Mouse (Mus musculus) liver, embryonic 12.5 days (tissue): ENCODE measurements around the gene Inip. TPM values are rescaled to one million over a fixed set of nuclear protein-coding genes. Genes with fewer than 3 reads are reported as not detected.

Experiments
- ATAC-seq: fragments of 200-750 bp; cut with Nextera tagmentation; 2 replicates; pipeline ENCODE4 v1.8.0; 2017; ENCODE audit warnings: moderate number of reproducible peaks, mild to moderate bottlenecking, moderate library complexity
- H3K27ac ChIP-seq: fragments of 300-500 bp; sonication (generic); 2 replicates; pipeline ENCODE4 v1.5.1; 2016; ENCODE audit warnings: mild to moderate bottlenecking
- H3K27me3 ChIP-seq: fragments of 300-500 bp; sonication (generic); replicated peaks from 2 replicates; pipeline ENCODE4 v1.6.1; 2016; ENCODE audit warnings: mild to moderate bottlenecking, moderate library complexity
- H3K36me3 ChIP-seq: fragments of 300-500 bp; sonication (generic); 2 replicates; pipeline ENCODE4 v1.6.1; 2016; ENCODE audit warnings: mild to moderate bottlenecking, moderate library complexity
- H3K4me1 ChIP-seq: fragments of 300-500 bp; sonication (generic); 2 replicates; pipeline ENCODE4 v1.6.1; 2016
- H3K4me2 ChIP-seq: fragments of 300-500 bp; sonication (generic); 2 replicates; pipeline ENCODE4 v1.6.1; 2016; ENCODE audit warnings: mild to moderate bottlenecking, moderate library complexity
- H3K4me3 ChIP-seq: fragments of 300-500 bp; sonication (generic); 2 replicates; pipeline ENCODE4 v1.5.1; 2016; ENCODE audit warnings: mild to moderate bottlenecking, moderate library complexity
- H3K9ac ChIP-seq: fragments of 300-500 bp; sonication (generic); 2 replicates; pipeline ENCODE4 v1.6.1; 2016; ENCODE audit warnings: mild to moderate bottlenecking, moderate library complexity
- H3K9me3 ChIP-seq: fragments of 300-500 bp; sonication (generic); replicated peaks from 2 replicates; pipeline ENCODE4 v1.6.1; 2016; ENCODE audit warnings: mild to moderate bottlenecking, moderate library complexity
- WGBS: fragments of 180-500 bp; shearing (Covaris S2); methylation state at CpG from one replicate; pipeline ENCODE4 v1.1.7; 2016; ENCODE audit not compliant: insufficient replicate concordance; 5-methylcytosine and 5-hydroxymethylcytosine counted together
- polyA plus RNA-seq: library from polyadenylated mRNA; unstranded; fragments of >200 nt; fragmentation: Nextera tagmentation; extraction: Ambion mirVana; gene quantifications from 2 replicates; pipeline ENCODE4 v1.2.1, GENCODE M21; 2016

The Inip gene
- 34.7 and 35.8 TPM in 2 replicates for polyA plus RNA-seq

- ATAC-seq: no peak
- H3K4me2 ChIP-seq: peak within 1 kb of the TSS; percentile 18; the same call in 1 of the 2 replicates
These were observed at the start of gene Inip for GRCm38 (mm10) chr4:59801489-59801888. TSS of gene Inip (minus strand) at chr4:59801589.

GRCm38 (mm10) chr4:59850181-59850580, 48.8 kb upstream of the Inip start:
- Histone ChIP-seq H3K4me3 (no peak overlapping the region), H3K4me1 (peaks cover 6% of the 10 kb centered on the region; the same call in 1 of the 2 replicates), H3K27me3 (no peaks in the 10 kb centered on the region), H3K4me2 (no peak overlapping the region), H3K9me3 (no peaks in the 10 kb centered on the region), H3K36me3 (peaks cover 10% of the 10 kb centered on the region), H3K9ac (no peak overlapping the region), H3K27ac (no peak overlapping the region)
- WGBS: 55% methylated on average over 2 of the region's 2 CpGs
- peak; percentile 40; the same call in 1 of the 2 replicates for ATAC-seq

More at GRCm38 (mm10) chr4:59801489-59801888, at the start of gene Inip:
- Histone ChIP-seq H3K36me3 (no peaks in the 10 kb centered on the region), H3K27me3 (no peaks in the 10 kb centered on the region), H3K27ac (peak within 1 kb of the TSS; percentile 77), H3K9ac (0 out of 2 replicates have a peak within 1 kb of the TSS, but pooled peaks have one; percentile 6), H3K4me3 (no peak within 1 kb of the TSS), H3K9me3 (no peaks in the 10 kb centered on the region), H3K4me1 (peaks cover 45% of the 10 kb centered on the region)

GRCm38 (mm10) chr4:59847447-59847846, 46.1 kb upstream of the Inip start:
- ATAC-seq: no peak
- H3K9ac ChIP-seq: no peak overlapping the region
- peaks cover 10% of the 10 kb centered on the region for H3K36me3 ChIP-seq
- H3K4me1 ChIP-seq: 0 out of 2 replicates have a peak, but pooled peaks cover 15% of the 10 kb centered on the region
- no peaks in the 10 kb centered on the region for H3K27me3 ChIP-seq
- WGBS: 74% methylated on average over 5 of the region's 5 CpGs
- no peaks in the 10 kb centered on the region for H3K9me3 ChIP-seq
- H3K27ac ChIP-seq: no peak overlapping the region
- H3K4me3 ChIP-seq: no peak overlapping the region
- H3K4me2 ChIP-seq: no peak overlapping the region

GRCm38 (mm10) chr4:59845245-59845637, 43.9 kb upstream of the Inip start:
- H3K27ac ChIP-seq: peak overlapping the region; percentile 28; the same call in 1 of the 2 replicates
- no peak for ATAC-seq
- WGBS: 61% methylated on average over 3 of the region's 3 CpGs

GRCm38 (mm10) chr4:59844460-59845244, 43.3 kb upstream of the Inip start:
- ATAC-seq: no peak
- no peaks in the 10 kb centered on the region for H3K27me3 ChIP-seq

More at GRCm38 (mm10) chr4:59845245-59845637, 43.9 kb upstream of the Inip start:
- Histone ChIP-seq H3K9me3 (no peaks in the 10 kb centered on the region), H3K27me3 (no peaks in the 10 kb centered on the region), H3K9ac (no peak overlapping the region), H3K4me3 (no peak overlapping the region), H3K4me1 (0 out of 2 replicates have a peak, but pooled peaks cover 15% of the 10 kb centered on the region), H3K4me2 (no peak overlapping the region), H3K36me3 (peaks cover 10% of the 10 kb centered on the region)

GRCm38 (mm10) chr4:59837659-59838058, 36.3 kb upstream of the Inip start:
- 40% methylated on average over 7 of the region's 7 CpGs for WGBS
- peaks cover 9% of the 10 kb centered on the region for H3K36me3 ChIP-seq
- no peak for ATAC-seq
- no peaks in the 10 kb centered on the region for H3K27me3 ChIP-seq
- H3K4me1 ChIP-seq: peaks cover 4% of the 10 kb centered on the region; the same call in 1 of the 2 replicates
- peak overlapping the region; percentile 16; the same call in 1 of the 2 replicates for H3K4me2 ChIP-seq
- H3K9ac ChIP-seq: no peak overlapping the region; the same call in 1 of the 2 replicates
- H3K9me3 ChIP-seq: no peaks in the 10 kb centered on the region
- H3K4me3 ChIP-seq: no peak overlapping the region
- peak overlapping the region; percentile 58 for H3K27ac ChIP-seq

More at GRCm38 (mm10) chr4:59844460-59845244, 43.3 kb upstream of the Inip start:
- H3K27ac ChIP-seq: peak overlapping the region; percentile 28; the same call in 1 of the 2 replicates
- no peak overlapping the region for H3K4me3 ChIP-seq
- no peaks in the 10 kb centered on the region for H3K9me3 ChIP-seq
- H3K4me2 ChIP-seq: no peak overlapping the region
- H3K4me1 ChIP-seq: 0 out of 2 replicates have a peak, but pooled peaks cover 15% of the 10 kb centered on the region
- H3K36me3 ChIP-seq: peaks cover 10% of the 10 kb centered on the region
- H3K9ac ChIP-seq: no peak overlapping the region
- 51% methylated on average over 15 of the region's 15 CpGs for WGBS

- Histone ChIP-seq H3K4me3 (no peak overlapping the region), H3K27me3 (no peaks in the 10 kb centered on the region), H3K9me3 (no peaks in the 10 kb centered on the region), H3K9ac (no peak overlapping the region), H3K27ac (no peak overlapping the region), H3K4me2 (no peak overlapping the region), H3K4me1 (peaks cover 4% of the 10 kb centered on the region; the same call in 1 of the 2 replicates), H3K36me3 (peaks cover 9% of the 10 kb centered on the region)
- 57% methylated on average over 6 of the region's 6 CpGs for WGBS
- ATAC-seq: no peak
These were observed 31.4 kb upstream of the Inip start for GRCm38 (mm10) chr4:59832810-59833209.

GRCm38 (mm10) chr4:59831038-59831437, 29.6 kb upstream of the Inip start:
- Histone ChIP-seq H3K9ac (no peak overlapping the region), H3K4me1 (peaks cover 6% of the 10 kb centered on the region), H3K9me3 (no peaks in the 10 kb centered on the region), H3K27me3 (no peaks in the 10 kb centered on the region), H3K27ac (no peak overlapping the region), H3K4me3 (no peak overlapping the region), H3K4me2 (no peak overlapping the region), H3K36me3 (peaks cover 12% of the 10 kb centered on the region)
- no peak for ATAC-seq
- 75% methylated on average over 5 of the region's 5 CpGs for WGBS

- peaks cover 20% of the 10 kb centered on the region for H3K4me1 ChIP-seq
- WGBS: 67% methylated on average over 4 of the region's 4 CpGs
- H3K9ac ChIP-seq: no peak overlapping the region
- ATAC-seq: no peak
- H3K27ac ChIP-seq: no peak overlapping the region
- no peaks in the 10 kb centered on the region for H3K9me3 ChIP-seq
- peaks cover 4% of the 10 kb centered on the region for H3K36me3 ChIP-seq
- H3K4me2 ChIP-seq: no peak overlapping the region
- no peak overlapping the region for H3K4me3 ChIP-seq
- H3K27me3 ChIP-seq: no peaks in the 10 kb centered on the region
These were observed 27.7 kb upstream of the Inip start for GRCm38 (mm10) chr4:59829072-59829471.

- H3K36me3 ChIP-seq: peaks cover 4% of the 10 kb centered on the region; the same call in 1 of the 2 replicates
- H3K4me1 ChIP-seq: peaks cover 29% of the 10 kb centered on the region
- 79% methylated on average over 5 of the region's 5 CpGs for WGBS
- no peak overlapping the region for H3K27ac ChIP-seq
- ATAC-seq: no peak
- no peak overlapping the region for H3K4me2 ChIP-seq
- no peak overlapping the region for H3K4me3 ChIP-seq
- no peak overlapping the region for H3K9ac ChIP-seq
- H3K9me3 ChIP-seq: no peaks in the 10 kb centered on the region
- H3K27me3 ChIP-seq: no peaks in the 10 kb centered on the region
These were observed 25.0 kb upstream of the Inip start for GRCm38 (mm10) chr4:59826381-59826780.

- no peaks in the 10 kb centered on the region for H3K9me3 ChIP-seq
- H3K4me1 ChIP-seq: peaks cover 29% of the 10 kb centered on the region
- H3K36me3 ChIP-seq: peaks cover 4% of the 10 kb centered on the region; the same call in 1 of the 2 replicates
- H3K4me3 ChIP-seq: no peak overlapping the region
- H3K9ac ChIP-seq: no peak overlapping the region
- no peaks in the 10 kb centered on the region for H3K27me3 ChIP-seq
- no peak overlapping the region for H3K27ac ChIP-seq
- ATAC-seq: peak; percentile 81
- 39% methylated on average over 6 of the region's 6 CpGs for WGBS
- no peak overlapping the region for H3K4me2 ChIP-seq
These were observed 24.2 kb upstream of the Inip start for GRCm38 (mm10) chr4:59825634-59826033.

GRCm38 (mm10) chr4:59824860-59825259, 23.5 kb upstream of the Inip start:
- Histone ChIP-seq H3K4me2 (no peak overlapping the region), H3K4me1 (peaks cover 31% of the 10 kb centered on the region), H3K9ac (no peak overlapping the region), H3K9me3 (no peaks in the 10 kb centered on the region), H3K36me3 (peaks cover 4% of the 10 kb centered on the region; the same call in 1 of the 2 replicates), H3K27me3 (no peaks in the 10 kb centered on the region), H3K27ac (no peak overlapping the region), H3K4me3 (no peak overlapping the region)
- 68% methylated on average over 5 of the region's 5 CpGs for WGBS
- no peak for ATAC-seq
